ENCODE assay signal across 8 mouse cellular contexts in genomic region chr19:5787128-5787635, GRCm38 (mm10). TPM values are rescaled to one million over a fixed set of nuclear protein-coding genes. Genes with fewer than 3 reads are reported as not detected.
A peak's percentile ranks its signal among the peaks of the same experiment; 100 is the strongest.
DNase-seq lines count a peak whose midpoint lies in the region; ATAC-seq and TF ChIP-seq lines count a peak whose summit lies in the region.

No protein-coding gene starts in this region.

- no peak overlapping the region for H3K4me3 ChIP-seq in hindbrain, postnatal 0 days (ENCODE audit: low read length)
- H3K4me3 ChIP-seq in left cerebral cortex, adult 2 months: no peak overlapping the region
- H3K4me3 ChIP-seq in macrophage (ENCODE audit: inconsistent target): no peak overlapping the region

- H3K9ac ChIP-seq in hindbrain, postnatal 0 days (replicated peaks; ENCODE audit: low read length): no peak overlapping the region

- H3K4me1 ChIP-seq in hindbrain, postnatal 0 days (ENCODE audit: insufficient read depth, low read length): no peaks in the 10 kb centered on the region

- WGBS in hindbrain, postnatal 0 days: 11% methylated on average over 8 of the region's 8 CpGs
- 18% methylated on average over 8 of the region's 8 CpGs for WGBS in macrophage (ENCODE audit: missing documents)

- DNase-seq in adipocyte (ENCODE audit: low spot score): peak; percentile 91
- DNase-seq in cerebellum, postnatal 4 days (ENCODE audit: low spot score in 2 of 2): peak; percentile 79 to 91
- DNase-seq in gastrocnemius, adult 18-20 months (ENCODE audit: low spot score): peak; percentile 94
- DNase-seq in hindbrain, postnatal 0 days (ENCODE audit: low spot score): peak; percentile 87
- DNase-seq in left cerebral cortex, adult 2 months (ENCODE audit: extremely low spot score in 1 of 2, low spot score in 2 of 2): peak; percentile 80 to 86
- DNase-seq in right cerebral cortex, postnatal 25 days: peak; percentile 70
- peak; percentile 80 to 82 for DNase-seq in urinary bladder, postnatal 36 days (ENCODE audit: low spot score in 2 of 2)

- TF ChIP-seq CTCF in hindbrain, postnatal 0 days (IDR thresholded peaks at IDR 0.05; ENCODE audit: low read depth): peak; percentile 89
- TF ChIP-seq CTCF in left cerebral cortex, adult 2 months (IDR thresholded peaks at IDR 0.05): peak; percentile 80

- H3K9me3 ChIP-seq in hindbrain, postnatal 0 days (ENCODE audit: low read length): no peaks in the 10 kb centered on the region

- intact Hi-C loops in left cerebral cortex, adult 2 months (cut with DNase I): loop anchor here (1.0 to 10.0 kb wide), 4 partner anchors 63 to 258 kb away; partner anchors contain the start of gene Syvn1

- H3K27me3 ChIP-seq in hindbrain, postnatal 0 days (ENCODE audit: insufficient read depth, low read length): no peaks in the 10 kb centered on the region

- peak; percentile 77 for ATAC-seq in hindbrain, postnatal 0 days

- H3K79me2 ChIP-seq in macrophage (ENCODE audit: inconsistent target): no peaks in the 10 kb centered on the region

- H3K27ac ChIP-seq in hindbrain, postnatal 0 days: peak overlapping the region; percentile 60
- H3K27ac ChIP-seq in left cerebral cortex, adult 2 months: no peak overlapping the region
- H3K27ac ChIP-seq in macrophage: peak overlapping the region; percentile 46

- H3K36me3 ChIP-seq in hindbrain, postnatal 0 days (ENCODE audit: insufficient read depth, low read length): no peaks in the 10 kb centered on the region
- no peaks in the 10 kb centered on the region for H3K36me3 ChIP-seq in macrophage (ENCODE audit: inconsistent target)

- H3K4me2 ChIP-seq in hindbrain, postnatal 0 days (ENCODE audit: low read depth, low read length): no peak overlapping the region

RNA-seq across cellular contexts. Expression of gene Scyl1, which starts 16.0 kb away (rescaled TPM):
- total RNA-seq in gastrocnemius, adult 18-20 months (2021): 10 to 100 TPM; 70.6 to 74.4 TPM
- 84.1 and 96.6 TPM in 2 replicates for total RNA-seq in hindbrain, postnatal 0 days (2014; rRNA removed)
- 73.3 and 76.2 TPM in 2 replicates for polyA plus RNA-seq in hindbrain, postnatal 0 days (2015; fragmentation: Nextera tagmentation; extraction: Ambion mirVana)
- total RNA-seq in left cerebral cortex, adult 2 months (2021): 10 to 100 TPM; 92.0 to 98.0 TPM
- 100 to 1,000 TPM in 7 of 26 experiments, 10 to 100 TPM in 19; 63.9 to 148 (median 86.2) TPM for total RNA-seq in macrophage (2018; cell fraction: chromatin; rRNA removed)
- 10 to 100 TPM; 31.6 to 62.4 (median 45.0) TPM for total RNA-seq in macrophage (2018; cell fraction: cytosol; rRNA removed)
- total RNA-seq in macrophage (2018; cell fraction: nucleus; rRNA removed): 100 to 1,000 TPM in 4 of 26 experiments, 10 to 100 TPM in 22; 42.7 to 104 (median 71.0) TPM
- 46.2 to 54.8 TPM (median 52.4 TPM) in 3 replicates for polyA plus RNA-seq in macrophage (2018)

RNA-seq across cellular contexts. Expression of gene Ltbp3, which starts 46.5 kb away (rescaled TPM):
- total RNA-seq in gastrocnemius, adult 18-20 months (2021): 10 to 100 TPM; 41.4 to 45.4 TPM
- 43.0 and 50.2 TPM in 2 replicates for total RNA-seq in hindbrain, postnatal 0 days (2014; rRNA removed)
- polyA plus RNA-seq in hindbrain, postnatal 0 days (2015; fragmentation: Nextera tagmentation; extraction: Ambion mirVana): 14.0 and 14.4 TPM in 2 replicates
- 10 to 100 TPM; 38.9 to 43.1 TPM for total RNA-seq in left cerebral cortex, adult 2 months (2021)
- 100 to 1,000 TPM in 3 of 26 experiments, 10 to 100 TPM in 23; 14.2 to 124 (median 35.6) TPM for total RNA-seq in macrophage (2018; cell fraction: chromatin; rRNA removed)
- total RNA-seq in macrophage (2018; cell fraction: cytosol; rRNA removed): 10 to 100 TPM in 16 of 26 experiments, 1 to 10 TPM in 10; 4.2 to 31.7 (median 13.4) TPM
- total RNA-seq in macrophage (2018; cell fraction: nucleus; rRNA removed): 10 to 100 TPM; 13.1 to 79.6 (median 21.8) TPM
- 14.8 to 16.9 TPM (median 15.5 TPM) in 3 replicates for polyA plus RNA-seq in macrophage (2018)

RNA-seq across cellular contexts. Expression of gene Fam89b, which starts 57.7 kb away (rescaled TPM):
- total RNA-seq in gastrocnemius, adult 18-20 months (2021): 10 to 100 TPM; 20.1 to 21.3 TPM
- total RNA-seq in hindbrain, postnatal 0 days (2014; rRNA removed): 177 and 188 TPM in 2 replicates
- 131 and 140 TPM in 2 replicates for polyA plus RNA-seq in hindbrain, postnatal 0 days (2015; fragmentation: Nextera tagmentation; extraction: Ambion mirVana)
- total RNA-seq in left cerebral cortex, adult 2 months (2021): 10 to 100 TPM; 27.5 to 32.4 TPM
- total RNA-seq in macrophage (2018; cell fraction: chromatin; rRNA removed): 10 to 100 TPM in 4 of 26 experiments, 1 to 10 TPM in 20, under 1 TPM in 1, not detected in 1; 0.92 to 16.9 (median 4.4) TPM
- total RNA-seq in macrophage (2018; cell fraction: cytosol; rRNA removed): 100 to 1,000 TPM in 17 of 26 experiments, 10 to 100 TPM in 9; 69.7 to 126 (median 104) TPM
- total RNA-seq in macrophage (2018; cell fraction: nucleus; rRNA removed): 10 to 100 TPM in 22 of 26 experiments, 1 to 10 TPM in 4; 8.4 to 47.1 (median 21.7) TPM
- polyA plus RNA-seq in macrophage (2018): 73.7 to 132 TPM (median 76.9 TPM) in 3 replicates
